Mouse (Mus musculus) hindbrain, embryonic 14.5 days (tissue): ENCODE results near the gene Cntfr. TPM values are rescaled to one million over a fixed set of nuclear protein-coding genes. Genes with fewer than 3 reads are reported as not detected.

ENCODE experiments used
- ATAC-seq: fragments of 200-750 bp; cut with Nextera tagmentation; 2 replicates; pipeline ENCODE4 v1.8.0; 2017; ENCODE audit warnings: moderate number of reproducible peaks, mild to moderate bottlenecking, moderate TSS enrichment, moderate library complexity; ENCODE audit not compliant: low FRiP score
- DNase-seq: peaks from one replicate; pipeline ENCODE4 v3.0.0-alpha.2; 2015; ENCODE audit warnings: low spot score
- H3K27ac ChIP-seq: fragments of 300-500 bp; sonication (generic); 2 replicates; pipeline ENCODE4 v1.5.1; 2014; ENCODE audit warnings: mild to moderate bottlenecking, moderate library complexity
- H3K27me3 ChIP-seq: fragments of 300-500 bp; sonication (generic); 2 replicates; pipeline ENCODE4 v1.6.1; 2014; ENCODE audit warnings: mild to moderate bottlenecking, low read length, mixed read lengths; ENCODE audit not compliant: control insufficient read depth, insufficient read depth
- H3K36me3 ChIP-seq: fragments of 300-500 bp; sonication (generic); replicated peaks from 2 replicates; pipeline ENCODE4 v1.6.1; 2014; ENCODE audit not compliant: control insufficient read depth, insufficient read depth
- H3K4me1 ChIP-seq: fragments of 300-500 bp; sonication (generic); replicated peaks from 2 replicates; pipeline ENCODE4 v1.6.1; 2014; ENCODE audit warnings: antibody characterized with exemption, low read length, mixed read lengths; ENCODE audit not compliant: control insufficient read depth, insufficient read depth
- H3K4me2 ChIP-seq: fragments of 300-500 bp; sonication (generic); replicated peaks from 2 replicates; pipeline ENCODE4 v1.6.1; 2014; ENCODE audit warnings: mild to moderate bottlenecking, moderate library complexity
- H3K4me3 ChIP-seq: fragments of 300-500 bp; sonication (generic); replicated peaks from 2 replicates; pipeline ENCODE4 v1.5.1; 2014; ENCODE audit warnings: mild to moderate bottlenecking, low read length
- H3K9ac ChIP-seq: fragments of 300-500 bp; sonication (generic); 2 replicates; pipeline ENCODE4 v1.6.1; 2014
- H3K9me3 ChIP-seq: fragments of 300-500 bp; sonication (generic); 2 replicates; pipeline ENCODE4 v1.6.1; 2016; ENCODE audit warnings: low read length; ENCODE audit not compliant: control insufficient read depth
- WGBS: fragments of 180-500 bp; shearing (Covaris S2); extraction: QIAGEN DNeasy Blood & Tissue Kit; methylation state at CpG from one replicate; pipeline ENCODE4 v1.1.7; 2014; 5-methylcytosine and 5-hydroxymethylcytosine counted together
- polyA plus RNA-seq: library from polyadenylated mRNA; unstranded; fragments of >200 nt; fragmentation: Nextera tagmentation; extraction: Ambion mirVana; gene quantifications from 2 replicates; pipeline ENCODE4 v1.2.1, GENCODE M21; 2014

Gene Cntfr
- polyA plus RNA-seq, 1 experiment from 2014 or later = 21.8 TPM

GRCm38 (mm10) chr4:41676248-41677005 is 20.5 kb downstream of the Cntfr start:
- Histone ChIP-seq H3K4me1 (peaks cover 79% of the 10 kb centered on the region), H3K4me3 (no peak overlapping the region), H3K27ac (peak overlapping the region; percentile 63), H3K27me3 (no peaks in the 10 kb centered on the region), H3K9me3 (no peaks in the 10 kb centered on the region), H3K36me3 (no peaks in the 10 kb centered on the region), H3K4me2 (no peak overlapping the region), H3K9ac (0 out of 2 replicates have a peak overlapping the region, but pooled peaks have one; percentile 22)
- WGBS = 66% methylated on average over 17 of the region's 17 CpGs
- DNase-seq (no peak), ATAC-seq (no peak)

- WGBS = 31% methylated on average over 19 of the region's 19 CpGs
- peak overlapping the region; percentile 42; the same call in 1 of the 2 replicates for H3K9ac ChIP-seq
- no peak for DNase-seq
Measured at GRCm38 (mm10) chr4:41673186-41673585, 23.7 kb downstream of the Cntfr start.

GRCm38 (mm10) chr4:41672522-41672963 is 24.3 kb downstream of the Cntfr start:
- no peak for DNase-seq
- H3K27ac ChIP-seq = peak overlapping the region; percentile 43; the same call in 1 of the 2 replicates
- H3K4me2 ChIP-seq = peak overlapping the region; percentile 3; the same call in 1 of the 2 replicates

More at GRCm38 (mm10) chr4:41673186-41673585, 23.7 kb downstream of the Cntfr start:
- Histone ChIP-seq H3K27me3 (no peaks in the 10 kb centered on the region), H3K4me3 (no peak overlapping the region), H3K9me3 (no peaks in the 10 kb centered on the region), H3K27ac (no peak overlapping the region), H3K4me2 (no peak overlapping the region), H3K4me1 (peaks cover 59% of the 10 kb centered on the region), H3K36me3 (0 out of 2 replicates have a peak, but pooled peaks cover 6% of the 10 kb centered on the region)
- no peak for ATAC-seq

GRCm38 (mm10) chr4:41671963-41672480 is 24.9 kb downstream of the Cntfr start:
- WGBS = 8% methylated on average over 8 of the region's 8 CpGs
- ATAC-seq = peak; percentile 38
- H3K4me1 ChIP-seq = peaks cover 47% of the 10 kb centered on the region

More at GRCm38 (mm10) chr4:41672522-41672963, 24.3 kb downstream of the Cntfr start:
- Histone ChIP-seq H3K4me1 (peaks cover 52% of the 10 kb centered on the region), H3K9ac (peak overlapping the region; percentile 42; the same call in 1 of the 2 replicates), H3K4me3 (no peak overlapping the region), H3K27me3 (no peaks in the 10 kb centered on the region), H3K36me3 (0 out of 2 replicates have a peak, but pooled peaks cover 6% of the 10 kb centered on the region), H3K9me3 (no peaks in the 10 kb centered on the region)
- 38% methylated on average over 8 of the region's 8 CpGs for WGBS
- ATAC-seq = no peak

GRCm38 (mm10) chr4:41671500-41671899 is 25.4 kb downstream of the Cntfr start:
- peak overlapping the region; percentile 31; the same call in 1 of the 2 replicates for H3K9ac ChIP-seq
- H3K36me3 ChIP-seq = 0 out of 2 replicates have a peak, but pooled peaks cover 6% of the 10 kb centered on the region
- no peak overlapping the region for H3K4me3 ChIP-seq
- WGBS = 36% methylated on average over 5 of the region's 5 CpGs
- H3K27me3 ChIP-seq = no peaks in the 10 kb centered on the region
- no peaks in the 10 kb centered on the region for H3K9me3 ChIP-seq
- no peak overlapping the region for H3K27ac ChIP-seq
- H3K4me2 ChIP-seq = no peak overlapping the region
- DNase-seq = no peak
- H3K4me1 ChIP-seq = peaks cover 42% of the 10 kb centered on the region
- ATAC-seq = no peak

More at GRCm38 (mm10) chr4:41671963-41672480, 24.9 kb downstream of the Cntfr start:
- no peak overlapping the region for H3K4me3 ChIP-seq
- peak overlapping the region; percentile 3; the same call in 1 of the 2 replicates for H3K4me2 ChIP-seq
- no peak for DNase-seq
- no peak overlapping the region for H3K27ac ChIP-seq
- H3K9ac ChIP-seq = peak overlapping the region; percentile 42; the same call in 1 of the 2 replicates
- H3K27me3 ChIP-seq = no peaks in the 10 kb centered on the region
- H3K9me3 ChIP-seq = no peaks in the 10 kb centered on the region
- H3K36me3 ChIP-seq = 0 out of 2 replicates have a peak, but pooled peaks cover 6% of the 10 kb centered on the region

GRCm38 (mm10) chr4:41670836-41671235 is 26.1 kb downstream of the Cntfr start:
- no peak overlapping the region for H3K4me3 ChIP-seq
- no peaks in the 10 kb centered on the region for H3K27me3 ChIP-seq
- no peak overlapping the region for H3K27ac ChIP-seq
- DNase-seq (no peak), ATAC-seq (no peak)
- peaks cover 35% of the 10 kb centered on the region for H3K4me1 ChIP-seq
- H3K4me2 ChIP-seq = no peak overlapping the region
- H3K9ac ChIP-seq = no peak overlapping the region
- no peaks in the 10 kb centered on the region for H3K9me3 ChIP-seq
- H3K36me3 ChIP-seq = 0 out of 2 replicates have a peak, but pooled peaks cover 6% of the 10 kb centered on the region
- WGBS = 77% methylated on average over 18 of the region's 18 CpGs

GRCm38 (mm10) chr4:41666646-41667045 is 30.2 kb downstream of the Cntfr start:
- WGBS = 74% methylated on average over 11 of the region's 11 CpGs
- H3K9me3 ChIP-seq = no peaks in the 10 kb centered on the region
- H3K27ac ChIP-seq = no peak overlapping the region
- H3K4me2 ChIP-seq = no peak overlapping the region
- no peaks in the 10 kb centered on the region for H3K27me3 ChIP-seq
- peaks cover 29% of the 10 kb centered on the region for H3K4me1 ChIP-seq
- H3K4me3 ChIP-seq = no peak overlapping the region
- H3K36me3 ChIP-seq = 0 out of 2 replicates have a peak, but pooled peaks cover 11% of the 10 kb centered on the region
- H3K9ac ChIP-seq = no peak overlapping the region; the same call in 1 of the 2 replicates
- DNase-seq = no peak
- ATAC-seq = no peak

GRCm38 (mm10) chr4:41665009-41665675 is 31.7 kb downstream of the Cntfr start:
- H3K27ac ChIP-seq = peak overlapping the region; percentile 8; the same call in 1 of the 2 replicates
- WGBS = 13% methylated on average over 4 of the region's 8 CpGs

More at GRCm38 (mm10) chr4:41665009-41665675, 31.7 kb downstream of the Cntfr start:
- Histone ChIP-seq H3K9ac (no peak overlapping the region), H3K4me1 (peaks cover 25% of the 10 kb centered on the region), H3K36me3 (0 out of 2 replicates have a peak, but pooled peaks cover 5% of the 10 kb centered on the region), H3K9me3 (no peaks in the 10 kb centered on the region), H3K27me3 (no peaks in the 10 kb centered on the region), H3K4me2 (no peak overlapping the region), H3K4me3 (no peak overlapping the region)
- ATAC-seq (no peak), DNase-seq (no peak)
